ENCODE assay signal across 12 mouse cellular contexts in the genomic region with DNA sequence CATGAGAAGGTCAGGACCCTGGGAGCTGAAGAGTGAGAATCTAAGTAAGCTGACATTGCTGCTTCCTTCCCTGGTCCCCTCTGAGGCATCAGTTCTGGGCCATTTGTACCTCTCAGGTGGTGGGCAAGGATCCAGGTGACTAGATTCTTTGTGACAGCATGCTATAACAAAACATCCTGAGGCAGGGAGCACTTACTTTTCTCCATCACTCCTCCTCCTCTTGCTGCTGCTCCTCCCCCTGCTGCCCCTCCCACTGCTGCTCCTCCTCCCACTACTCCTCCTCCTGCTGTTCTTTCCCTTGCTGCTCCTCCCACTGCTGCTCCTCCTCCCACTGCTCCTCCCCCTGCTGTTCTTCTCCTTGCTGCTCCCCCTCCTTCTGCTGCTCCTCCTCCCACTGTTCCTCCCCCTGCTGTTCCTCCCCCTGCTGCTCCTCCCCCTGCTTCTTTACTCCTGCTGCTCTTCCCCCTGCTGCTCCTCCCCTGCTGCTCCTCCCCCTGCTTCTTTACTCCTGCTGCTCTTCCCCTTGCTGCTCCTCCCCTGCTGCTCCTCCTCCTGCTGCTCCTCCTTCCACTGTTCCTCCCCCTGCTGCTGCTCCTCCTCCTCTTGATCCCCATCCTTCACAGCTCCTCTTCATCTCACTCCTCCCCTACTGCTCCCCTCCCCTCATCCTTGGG. TPM values are rescaled to one million over a fixed set of nuclear protein-coding genes. Genes with fewer than 3 reads are reported as not detected.
DNase-seq lines count a peak whose midpoint lies in the region; ATAC-seq lines count a peak whose summit lies in the region.
"Had no signal": no experiment of that assay in that cellular context is flagged by ENCODE, and none has a peak within 500 bp of the region (broad histone marks: within the 10 kb centered on the region; RNA-seq: fewer than 3 reads in every experiment).

No protein-coding gene starts in this region.

- no peak overlapping the region for H3K9ac ChIP-seq in hindbrain, embryonic 16.5 days (ENCODE audit: low read depth, low read length)
- H3K9ac ChIP-seq in hindbrain, embryonic 12.5 days = no peak overlapping the region
- H3K9ac ChIP-seq in neural tube, embryonic 14.5 days (replicated peaks; ENCODE audit: low read depth, low read length) = no peak overlapping the region

- no peaks in the 10 kb centered on the region for H3K27me3 ChIP-seq in hindbrain, embryonic 16.5 days (replicated peaks; ENCODE audit: control insufficient read depth, insufficient read depth, low read length)
- H3K27me3 ChIP-seq in hindbrain, embryonic 12.5 days = no peaks in the 10 kb centered on the region
- H3K27me3 ChIP-seq in neural tube, embryonic 14.5 days (ENCODE audit: control insufficient read depth, insufficient read depth, low read length) = no peaks in the 10 kb centered on the region
- no peaks in the 10 kb centered on the region for H3K27me3 ChIP-seq in embryonic facial prominence, embryonic 10.5 days (replicated peaks; ENCODE audit: low read depth, poor library complexity, severe bottlenecking)

- peak; percentile 63 for ATAC-seq in hindbrain, embryonic 16.5 days
- no peak for ATAC-seq in hindbrain, embryonic 12.5 days (ENCODE audit: low FRiP score)
- ATAC-seq in neural tube, embryonic 14.5 days (ENCODE audit: low read depth) = peak; percentile 22; the same call in 1 of the 2 replicates

- no peaks in the 10 kb centered on the region for H3K9me3 ChIP-seq in hindbrain, embryonic 16.5 days (ENCODE audit: control insufficient read depth, low read length)
- H3K9me3 ChIP-seq in hindbrain, embryonic 12.5 days (replicated peaks) = no peaks in the 10 kb centered on the region
- H3K9me3 ChIP-seq in neural tube, embryonic 14.5 days (ENCODE audit: control insufficient read depth, low read length) = no peaks in the 10 kb centered on the region
- H3K9me3 ChIP-seq in embryonic facial prominence, embryonic 10.5 days = no peaks in the 10 kb centered on the region

- H3K36me3 ChIP-seq in hindbrain, embryonic 16.5 days (ENCODE audit: control insufficient read depth, insufficient read depth, low read length) = no peaks in the 10 kb centered on the region
- no peaks in the 10 kb centered on the region for H3K36me3 ChIP-seq in hindbrain, embryonic 12.5 days
- H3K36me3 ChIP-seq in neural tube, embryonic 14.5 days (ENCODE audit: control insufficient read depth, insufficient read depth, low read length) = no peaks in the 10 kb centered on the region
- 0 out of 2 replicates have a peak, but pooled peaks cover 2% of the 10 kb centered on the region for H3K36me3 ChIP-seq in embryonic facial prominence, embryonic 10.5 days (replicated peaks)

- DNase-seq in neural tube, embryonic 10.5 days (ENCODE audit: extremely low spot score, low spot score) = no peak
- DNase-seq in embryonic facial prominence, embryonic 10.5 days (ENCODE audit: low spot score) = peak; percentile 29
- peak; percentile 48 for DNase-seq in lung, postnatal 36 days
- no peak for DNase-seq in Muller cell, postnatal 12 days (ENCODE audit: inconsistent ontology term)
- no peak for DNase-seq in layer of hippocampus, postnatal 14 days (ENCODE audit: low spot score in 2 of 2)
- DNase-seq: adrenal gland, postnatal 36 days; gastrocnemius, postnatal 14 days had no signal

- peaks cover 3% of the 10 kb centered on the region; the same call in 1 of the 2 replicates for H3K4me1 ChIP-seq in hindbrain, embryonic 16.5 days (ENCODE audit: control insufficient read depth, insufficient read depth, low read depth, low read length)
- peaks cover 9% of the 10 kb centered on the region; the same call in 1 of the 2 replicates for H3K4me1 ChIP-seq in hindbrain, embryonic 12.5 days
- no peaks in the 10 kb centered on the region for H3K4me1 ChIP-seq in neural tube, embryonic 14.5 days (ENCODE audit: control insufficient read depth, insufficient read depth, low read length)
- no peaks in the 10 kb centered on the region; the same call in 1 of the 2 replicates for H3K4me1 ChIP-seq in embryonic facial prominence, embryonic 10.5 days

- no peak overlapping the region for H3K4me2 ChIP-seq in hindbrain, embryonic 16.5 days (ENCODE audit: low read length)
- H3K4me2 ChIP-seq in hindbrain, embryonic 12.5 days (replicated peaks) = no peak overlapping the region
- H3K4me2 ChIP-seq in neural tube, embryonic 14.5 days (ENCODE audit: low read depth, low read length) = no peak overlapping the region

- peak overlapping the region; percentile 50; the same call in 1 of the 2 replicates for H3K27ac ChIP-seq in hindbrain, embryonic 16.5 days (ENCODE audit: low read depth, low read length)
- no peak overlapping the region for H3K27ac ChIP-seq in hindbrain, embryonic 12.5 days
- H3K27ac ChIP-seq in neural tube, embryonic 14.5 days (ENCODE audit: low read depth, low read length) = no peak overlapping the region
- no peak overlapping the region for H3K27ac ChIP-seq in embryonic facial prominence, embryonic 10.5 days (replicated peaks)
- H3K27ac ChIP-seq: macrophage had no signal

- no peak overlapping the region for H3K4me3 ChIP-seq in hindbrain, embryonic 16.5 days (ENCODE audit: low read length)
- H3K4me3 ChIP-seq in hindbrain, embryonic 12.5 days = no peak overlapping the region
- no peak overlapping the region for H3K4me3 ChIP-seq in neural tube, embryonic 14.5 days (ENCODE audit: low read depth, low read length)
- H3K4me3 ChIP-seq in embryonic facial prominence, embryonic 10.5 days = no peak overlapping the region

RNA-seq across cellular contexts. Expression of gene Wnt7a, which starts 39.1 kb away (rescaled TPM):
- polyA plus RNA-seq in hindbrain, embryonic 16.5 days (2015; fragmentation: Nextera tagmentation; extraction: Ambion mirVana) = 7.9 and 11.2 TPM in 2 replicates
- 9.4 and 12.0 TPM in 2 replicates for polyA plus RNA-seq in hindbrain, embryonic 12.5 days (2016; fragmentation: Nextera tagmentation; extraction: Ambion mirVana)
- 9.4 and 10.5 TPM in 2 replicates for polyA plus RNA-seq in neural tube, embryonic 14.5 days (2014; fragmentation: Nextera tagmentation; extraction: Ambion mirVana)
- 1.2 and 5.4 TPM in 2 replicates for polyA plus RNA-seq in embryonic facial prominence, embryonic 10.5 days (2016; fragmentation: Nextera tagmentation; extraction: Ambion mirVana)
- 10 to 100 TPM; 18.5 to 31.0 TPM for total RNA-seq in layer of hippocampus, postnatal 14 days (2021)
- total RNA-seq: adrenal gland, postnatal 36 days; gastrocnemius, postnatal 14 days; hematopoietic stem cell, adult 5-6 weeks had no signal
- polyA plus RNA-seq: macrophage had no signal

Comparison
In these comparisons a context has a peak if more than half of its experiments do, and no peak if none do; other contexts are left out.
1. DNase-seq: peak in embryonic facial prominence, embryonic 10.5 days (single experiment) and lung, postnatal 36 days (single experiment); none in neural tube, embryonic 10.5 days (single experiment), Muller cell, postnatal 12 days (single experiment) and layer of hippocampus, postnatal 14 days (0 of 2).